Mouse (Mus musculus): ENCODE data around the gene Gm19345. TPM values are rescaled to one million over a fixed set of nuclear protein-coding genes. Genes with fewer than 3 reads are reported as not detected.

The Gm19345 gene
- polyA plus RNA-seq, 1 experiment from 2014 or later, result 0.10 TPM

DNA sequence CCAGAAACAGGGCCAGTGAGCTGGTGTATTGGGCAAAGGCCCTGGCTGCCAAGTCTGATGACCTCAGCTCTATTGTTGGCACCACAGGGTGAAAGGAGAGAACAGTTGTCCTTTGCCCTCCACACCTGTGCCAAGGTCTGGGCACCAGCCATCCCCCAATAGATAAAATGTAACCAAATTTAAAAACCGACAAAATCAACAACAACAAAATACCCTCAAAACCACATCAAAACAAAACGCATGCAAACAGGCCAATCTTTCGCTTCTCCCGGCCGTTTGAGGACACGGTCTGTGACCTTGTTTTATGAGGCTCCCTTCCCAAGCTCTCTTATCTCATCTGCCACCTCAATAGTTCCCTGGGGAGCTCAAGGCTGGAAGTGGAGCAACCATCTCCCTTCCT, 14.7 kb downstream of the Gm19345 start:
- no peak for ATAC-seq
- no peaks in the 10 kb centered on the region for H3K27me3 ChIP-seq
- in situ Hi-C loops (cut with MboI; ENCODE audit: low pct_unique_long_range_greater_than_20kb), result no loop called here
- no peak for DNase-seq (ENCODE audit: low read depth, low spot score)
- ChIA-PET POLR2A (no interaction called here), CTCF (interaction anchor here (0.7 to 1.5 kb wide), 5 partner anchors 17 to 76 kb away, joined by 3 to 8 read pairs (median 5); no protein-coding TSS in a partner anchor)
- TF ChIP-seq CTCF (IDR thresholded peaks at IDR 0.05), result no peak

DNA sequence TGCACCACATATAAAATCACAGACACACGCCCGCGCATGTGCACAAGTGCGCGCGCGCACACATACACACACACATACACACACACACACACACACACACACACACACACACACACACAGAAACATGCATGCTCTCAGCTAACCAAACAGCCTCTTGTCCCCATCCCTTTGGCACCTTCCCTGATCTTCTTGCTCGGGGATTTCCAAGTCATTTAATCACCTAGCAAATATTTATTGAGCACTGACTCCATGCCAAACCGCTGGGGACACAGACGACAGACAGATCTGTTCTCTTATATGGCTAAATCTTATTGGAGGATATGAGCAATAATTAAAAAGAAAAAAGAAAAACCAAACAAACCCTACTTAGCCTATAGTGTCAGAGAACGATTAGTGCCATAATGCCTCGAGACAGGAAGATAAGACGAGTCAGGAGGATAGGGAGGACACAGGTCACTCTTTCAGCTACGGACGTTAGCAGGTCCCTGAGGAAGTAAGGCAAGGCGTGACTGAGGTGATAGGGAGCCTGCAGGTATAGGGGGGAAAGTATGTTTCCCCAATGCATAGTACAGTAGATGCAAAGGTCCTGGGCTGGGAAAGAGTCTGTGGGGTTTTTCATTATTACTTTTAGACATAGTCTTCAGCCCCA, 16.1 kb downstream of the Gm19345 start:
- no peaks in the 10 kb centered on the region for H3K27me3 ChIP-seq
- POLR2A ChIA-PET, result no interaction called here
- TF ChIP-seq CTCF (IDR thresholded peaks at IDR 0.05), result no peak
- in situ Hi-C loops (cut with MboI; ENCODE audit: low pct_unique_long_range_greater_than_20kb), result no loop called here
- CTCF ChIA-PET, result interaction anchor here (0.8 to 1.5 kb wide), 3 partner anchors 24 to 75 kb away, joined by 3 to 5 read pairs (median 4); partner anchors contain the start of gene Cblc
- ATAC-seq (no peak), DNase-seq (ENCODE audit: low read depth, low spot score) (no peak)

DNA sequence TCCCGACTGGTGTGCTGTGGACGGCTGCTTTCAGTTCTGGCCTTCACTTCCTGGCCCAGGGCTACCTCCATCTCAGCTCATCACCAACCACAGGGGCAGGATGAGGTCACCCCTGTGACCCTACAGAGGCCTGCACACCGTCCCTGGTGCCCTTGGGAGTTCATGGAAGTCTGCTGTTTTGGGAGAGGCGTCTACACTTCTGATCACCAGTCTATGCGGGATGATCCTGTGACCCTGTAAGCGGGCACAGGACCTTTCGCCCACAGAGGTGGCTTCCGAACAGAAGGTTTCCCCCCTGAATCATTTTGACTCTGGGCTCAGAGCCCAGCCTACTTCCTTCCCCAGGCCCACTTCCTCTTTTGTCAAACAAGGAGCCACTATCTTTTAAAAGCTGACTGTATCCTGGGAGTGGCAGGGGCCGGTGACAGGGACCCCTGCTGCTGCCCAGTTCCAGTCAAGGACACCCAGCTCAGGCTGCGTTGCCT, 19.4 kb downstream of the Gm19345 start:
- DNase-seq (ENCODE audit: low read depth, low spot score) (no peak), ATAC-seq (no peak)
- in situ Hi-C loops (cut with MboI; ENCODE audit: low pct_unique_long_range_greater_than_20kb), result loop anchor here (5.0 kb wide), 1 partner anchor 69 kb away; no protein-coding TSS in a partner anchor
- CTCF ChIA-PET, result interaction anchor here (1.3 to 4.6 kb wide), 4 partner anchors 69 to 81 kb away, joined by 4 to 30 read pairs (median 9); no protein-coding TSS in a partner anchor
- POLR2A ChIA-PET, result no interaction called here
- TF ChIP-seq CTCF (IDR thresholded peaks at IDR 0.05), result no peak
- no peaks in the 10 kb centered on the region for H3K27me3 ChIP-seq

DNA sequence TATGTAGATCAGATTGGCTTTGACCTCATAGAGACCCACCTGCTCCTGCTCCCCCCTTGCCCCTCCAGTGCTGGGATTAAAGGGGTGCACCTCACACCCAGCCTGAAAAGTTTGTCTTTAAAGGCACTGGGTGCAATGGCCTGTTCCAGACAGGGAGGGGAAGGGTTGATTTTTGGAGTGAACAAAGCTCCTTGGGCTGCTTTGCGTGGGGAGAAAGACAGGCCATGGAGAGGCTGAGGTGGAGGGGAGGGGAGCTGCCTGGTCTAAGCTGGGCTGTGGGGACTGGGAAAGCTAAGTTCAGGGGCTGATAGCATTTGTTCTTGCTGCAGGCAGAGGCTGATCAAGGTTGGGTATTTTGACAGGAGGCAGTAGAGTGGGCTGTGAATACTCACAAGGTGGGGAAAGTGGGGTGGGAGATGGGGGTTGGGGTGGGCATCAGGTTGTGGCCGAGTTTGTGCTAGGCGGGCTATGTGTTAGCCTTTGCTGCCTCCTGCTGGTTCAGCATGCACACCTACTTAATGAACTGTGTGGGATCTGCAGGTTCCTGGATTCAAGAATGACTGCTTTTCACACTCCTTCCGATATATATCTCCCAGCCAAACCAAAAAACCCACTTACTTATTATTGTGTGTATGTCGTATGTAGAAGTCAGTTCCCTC, 20.3 kb downstream of the Gm19345 start:
- ChIA-PET CTCF (interaction anchor here (0.7 to 4.6 kb wide), 7 partner anchors 18 to 82 kb away, joined by 3 to 30 read pairs (median 4); no protein-coding TSS in a partner anchor), POLR2A (no interaction called here)
- H3K27me3 ChIP-seq, result no peaks in the 10 kb centered on the region
- in situ Hi-C loops (cut with MboI; ENCODE audit: low pct_unique_long_range_greater_than_20kb), result loop anchor here (5.0 kb wide), 1 partner anchor 70 kb away; no protein-coding TSS in a partner anchor
- TF ChIP-seq CTCF (IDR thresholded peaks at IDR 0.05), result no peak
- DNase-seq (ENCODE audit: low read depth, low spot score), result no peak
- ATAC-seq, result peak; percentile 42

DNA sequence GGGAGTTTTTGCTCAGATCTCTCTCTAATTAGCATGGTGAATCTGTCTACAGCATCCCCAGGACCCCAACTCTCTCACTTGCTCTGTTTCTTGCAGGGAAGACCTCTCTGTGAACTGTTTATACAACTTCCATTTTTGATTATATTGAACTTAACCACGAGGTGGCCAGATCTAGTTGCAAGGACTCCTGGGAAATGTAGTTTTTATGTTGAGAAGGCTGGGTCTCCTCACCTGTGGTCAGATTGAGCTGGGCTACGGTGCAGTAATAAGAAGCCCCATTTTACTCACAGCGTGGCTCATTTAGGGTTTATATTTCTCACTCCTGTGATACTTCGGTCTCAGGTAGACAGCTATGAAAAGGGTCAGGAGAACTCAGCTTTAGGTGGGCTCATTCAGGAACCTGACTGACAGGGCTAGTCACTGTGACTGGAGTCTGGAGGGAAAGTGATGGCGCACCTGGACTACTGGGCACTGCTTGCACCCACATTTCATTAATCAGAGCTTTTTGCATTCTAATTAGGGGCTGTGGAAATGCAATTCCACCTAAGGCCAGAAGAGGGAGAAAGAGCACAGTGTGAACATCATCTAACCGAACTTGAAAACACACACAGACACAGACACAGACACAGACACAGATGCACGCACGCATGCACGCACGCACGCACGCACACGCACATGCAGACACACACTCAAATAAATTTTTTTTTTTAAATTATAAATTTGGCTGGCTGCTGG, 24.3 kb downstream of the Gm19345 start:
- DNase-seq (ENCODE audit: low read depth, low spot score), result no peak

DNA sequence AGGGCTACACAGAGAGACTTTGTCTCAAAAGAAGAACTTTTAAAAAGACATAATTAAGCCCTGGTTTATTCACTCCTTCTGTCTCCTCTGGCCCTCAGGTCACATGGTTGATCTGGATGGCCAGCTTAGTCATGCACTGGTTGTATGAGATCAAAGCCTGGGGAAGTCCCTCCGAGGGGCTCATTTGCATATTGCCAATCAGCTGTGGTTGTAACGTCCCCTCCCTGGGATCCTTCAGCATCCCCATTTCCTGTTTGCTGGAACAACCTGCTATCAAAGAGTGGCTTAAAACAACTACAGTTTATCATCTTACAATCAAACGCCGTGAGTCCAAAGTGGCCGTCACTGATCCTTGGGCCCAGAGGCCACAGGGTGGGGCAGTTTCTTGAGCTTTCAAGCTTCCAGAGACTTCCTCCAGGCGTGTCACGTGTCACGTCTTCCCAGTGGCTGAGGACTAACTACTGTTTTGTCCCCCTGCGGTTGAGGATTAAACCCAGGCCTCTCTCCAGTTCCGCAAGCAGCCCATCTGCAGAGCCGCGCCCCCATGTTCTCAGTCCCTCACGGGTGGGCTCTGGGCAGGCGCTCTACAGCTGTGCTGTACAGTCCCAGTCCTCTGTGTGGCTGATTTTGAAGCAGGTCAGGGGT, 25.1 kb downstream of the Gm19345 start:
- in situ Hi-C loops (cut with MboI; ENCODE audit: low pct_unique_long_range_greater_than_20kb), result loop anchor here (5.0 kb wide), 1 partner anchor 80 kb away; no protein-coding TSS in a partner anchor
- ATAC-seq (peak; percentile 64), DNase-seq (ENCODE audit: low read depth, low spot score) (peak; percentile 35)
- ChIA-PET POLR2A (no interaction called here), CTCF (interaction anchor here (0.9 to 2.5 kb wide), 7 partner anchors 8 to 128 kb away, joined by 3 to 9 read pairs (median 3); partner anchors contain the start of gene Cblc)
- no peaks in the 10 kb centered on the region for H3K27me3 ChIP-seq
- TF ChIP-seq CTCF (IDR thresholded peaks at IDR 0.05), result no peak

More for the DNA sequence above, 24.3 kb downstream of the Gm19345 start:
- H3K27me3 ChIP-seq, result no peaks in the 10 kb centered on the region
- ChIA-PET POLR2A (no interaction called here), CTCF (interaction anchor here (0.6 to 2.5 kb wide), 11 partner anchors 9 to 127 kb away, joined by 3 to 9 read pairs (median 3); partner anchors contain the start of gene Cblc)
- in situ Hi-C loops (cut with MboI; ENCODE audit: low pct_unique_long_range_greater_than_20kb), result loop anchor here (5.0 kb wide), 1 partner anchor 81 kb away; no protein-coding TSS in a partner anchor
- ATAC-seq, result no peak
- TF ChIP-seq CTCF (IDR thresholded peaks at IDR 0.05), result peak; percentile 79

DNA sequence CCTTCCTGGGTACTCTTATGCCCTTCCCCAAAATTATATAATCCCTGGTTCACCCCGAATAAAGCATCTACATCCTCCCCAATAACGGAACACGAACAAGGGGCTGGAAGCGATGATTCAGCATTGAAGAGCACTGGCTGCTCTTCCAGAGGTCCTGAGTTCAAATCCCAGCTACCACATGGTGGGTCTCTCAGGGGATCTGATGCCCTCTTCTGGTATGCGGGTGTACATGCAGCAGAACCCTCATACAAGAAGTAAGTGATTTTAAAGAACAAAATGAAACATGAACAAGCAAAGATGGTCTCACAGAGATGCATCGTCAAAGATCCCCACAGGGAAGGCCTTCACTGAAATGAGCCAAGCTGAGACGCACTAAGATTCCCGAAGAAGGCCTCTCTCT, 29.0 kb downstream of the Gm19345 start:
- CTCF ChIA-PET, result interaction anchor here (1.5 to 1.7 kb wide), 3 partner anchors 9 to 80 kb away, joined by 3 to 6 read pairs (median 3); no protein-coding TSS in a partner anchor
- H3K27me3 ChIP-seq, result no peaks in the 10 kb centered on the region
- TF ChIP-seq CTCF (IDR thresholded peaks at IDR 0.05), result peak; percentile 59
- no peak for ATAC-seq
- POLR2A ChIA-PET, result no interaction called here
- no peak for DNase-seq (ENCODE audit: low read depth, low spot score)
- in situ Hi-C loops (cut with MboI; ENCODE audit: low pct_unique_long_range_greater_than_20kb), result no loop called here

DNA sequence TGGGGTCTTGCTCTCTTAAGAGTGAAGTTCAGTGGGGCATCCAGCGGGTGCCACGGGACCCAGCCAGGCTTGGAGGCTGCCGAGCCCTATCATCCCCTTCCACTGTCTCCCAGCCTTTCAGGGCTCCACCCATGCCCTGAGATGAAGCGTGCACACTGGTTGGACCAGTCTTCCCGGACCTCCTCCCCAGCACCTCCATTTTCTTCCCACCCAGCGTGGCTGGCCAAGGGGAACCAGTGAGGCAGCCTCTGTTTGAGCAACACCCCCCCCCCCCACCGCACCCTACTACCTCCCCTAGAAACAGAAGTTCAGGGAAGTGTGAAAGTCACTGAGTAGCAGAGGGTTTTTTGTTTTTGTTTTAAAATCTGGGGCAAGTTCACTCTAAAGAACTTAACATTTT, 36.0 kb downstream of the Gm19345 start, which contains the start of gene Ceacam19:
Gene Ceacam19 (minus strand): TSS at position 117 of the 400 bp plus-strand sequence.
- ATAC-seq (peak; percentile 21), DNase-seq (ENCODE audit: low read depth, low spot score) (no peak)
- in situ Hi-C loops (cut with MboI; ENCODE audit: low pct_unique_long_range_greater_than_20kb), result no loop called here
- ChIA-PET POLR2A (no interaction called here), CTCF (interaction anchor here (1.1 kb wide), 1 partner anchor 16 kb away, joined by 3 read pairs; no protein-coding TSS in a partner anchor)
- H3K27me3 ChIP-seq, result peaks cover 3% of the 10 kb centered on the region
- no peak for TF ChIP-seq CTCF (IDR thresholded peaks at IDR 0.05)

DNA sequence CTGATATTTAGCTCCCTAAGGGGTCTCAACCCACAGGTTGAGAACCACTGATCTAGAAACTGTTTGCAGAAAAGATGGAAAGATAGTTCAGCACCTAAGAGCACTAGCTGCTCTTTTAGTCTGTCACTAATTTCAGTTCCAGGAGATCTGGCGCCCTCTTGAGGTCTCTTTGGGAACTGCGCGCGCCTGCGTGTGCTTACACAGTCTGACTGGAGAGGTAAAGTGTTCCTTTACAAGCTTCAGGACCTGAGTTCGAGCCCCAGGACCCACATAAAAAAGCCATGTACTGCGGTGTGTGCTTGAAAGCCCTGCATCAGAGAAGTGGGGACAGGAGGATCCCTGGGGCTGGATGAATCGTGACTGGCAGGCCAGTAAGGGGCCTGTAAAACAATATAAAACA, 38.1 kb downstream of the Gm19345 start:
- in situ Hi-C loops (cut with MboI; ENCODE audit: low pct_unique_long_range_greater_than_20kb), result no loop called here

More for the DNA sequence above, 38.1 kb downstream of the Gm19345 start:
- ChIA-PET POLR2A (no interaction called here), CTCF (interaction anchor here (0.6 to 1.4 kb wide), 7 partner anchors 9 to 191 kb away, joined by 3 to 6 read pairs (median 3); partner anchors contain the start of gene Apoe)
- peak; percentile 80 for TF ChIP-seq CTCF (IDR thresholded peaks at IDR 0.05)
- DNase-seq (ENCODE audit: low read depth, low spot score), result no peak
- H3K27me3 ChIP-seq, result peaks cover 3% of the 10 kb centered on the region
- ATAC-seq, result no peak

Other genes with a start within 250 kb of the Gm19345 start
- 50.7 TPM for gene Clasrp, start 247.5 kb upstream of the Gm19345 start, polyA plus RNA-seq (2021)
- 24.5 TPM for gene Relb, start 222.6 kb upstream of the Gm19345 start, polyA plus RNA-seq (2021)
- gene Clptm1, start 187.0 kb upstream of the Gm19345 start, polyA plus RNA-seq (2021), result 154 TPM
- gene Apoc2, start 174.1 kb upstream of the Gm19345 start, polyA plus RNA-seq (2021), result not detected
- gene Gm44805, start 170.6 kb upstream of the Gm19345 start, polyA plus RNA-seq (2021), result not detected
- gene Apoc4, start 170.5 kb upstream of the Gm19345 start, polyA plus RNA-seq (2021), result 0.09 TPM
- gene Apoc1, start 159.3 kb upstream of the Gm19345 start, polyA plus RNA-seq (2021), result 1.6 TPM
- 6.0 TPM for gene Apoe, start 152.8 kb upstream of the Gm19345 start, polyA plus RNA-seq (2021)
- 142 TPM for gene Tomm40, start 136.6 kb upstream of the Gm19345 start, polyA plus RNA-seq (2021)
- gene Nectin2, start 101.5 kb upstream of the Gm19345 start, polyA plus RNA-seq (2021), result 168 TPM
- gene Bcam, start 81.0 kb upstream of the Gm19345 start, polyA plus RNA-seq (2021), result 70.3 TPM
- 0.15 TPM for gene Cblc, start 55.2 kb upstream of the Gm19345 start, polyA plus RNA-seq (2021)
- gene Bcl3, start 29.2 kb upstream of the Gm19345 start, polyA plus RNA-seq (2021), result 70.5 TPM
- gene Ceacam16, start 9.3 kb downstream of the Gm19345 start, polyA plus RNA-seq (2021), result not detected
- gene Ceacam19, start 36.0 kb downstream of the Gm19345 start, polyA plus RNA-seq (2021), result 0.21 TPM
- 38.0 TPM for gene Pvr, start 69.2 kb downstream of the Gm19345 start, polyA plus RNA-seq (2021)
- 0.06 TPM for gene Igsf23, start 98.8 kb downstream of the Gm19345 start, polyA plus RNA-seq (2021)
- not detected for gene Ceacam20, start 113.4 kb downstream of the Gm19345 start, polyA plus RNA-seq (2021)
- gene Nlrp9b, start 139.5 kb downstream of the Gm19345 start, polyA plus RNA-seq (2021), result not detected
- not detected for gene Vmn1r91, start 247.7 kb downstream of the Gm19345 start, polyA plus RNA-seq (2021)